Mouse (Mus musculus) cerebellum, adult 2 months (tissue): ENCODE measurements around the gene Daxx.

Source experiments
- CTCF ChIP-seq: fragments of 200-500 bp; IDR thresholded peaks from 2 replicates; pipeline ENCODE4 v1.5.1; 2011; ENCODE audit warnings: low read depth, mild to moderate bottlenecking, control low read depth, low read length, moderate library complexity, borderline replicate concordance; ENCODE audit not compliant: insufficient read depth
- POLR2A ChIP-seq: fragments of 200-500 bp; IDR thresholded peaks from 2 replicates; pipeline ENCODE4 v1.6.1; 2011; ENCODE audit warnings: low read length, control low read depth, borderline replicate concordance; ENCODE audit not compliant: insufficient read depth

GRCm38 (mm10) chr17:33891357-33891756, 17.9 kb upstream of the Daxx start:
- TF ChIP-seq POLR2A (no peak), CTCF (no peak)
